Mouse (Mus musculus): Measurements from ENCODE around the gene Mgl2. TPM values are rescaled to one million over a fixed set of nuclear protein-coding genes. Genes with fewer than 3 reads are reported as not detected.

Gene Mgl2
- polyA plus RNA-seq (2017; shearing (Covaris generic)), result not detected

GRCm38 (mm10) chr11:70129926-70130379 is at the start of gene Mgl2:
Gene Mgl2, plus strand, starts transcription at chr11:70130329.

GRCm38 (mm10) chr11:70091986-70092783 is 37.9 kb upstream of the Mgl2 start, which contains the start of gene Asgr2:
Gene Asgr2, plus strand, starts transcription at chr11:70092644.

GRCm38 (mm10) chr11:70155897-70156296 is 25.8 kb downstream of the Mgl2 start, which contains the start of gene Clec10a:
Gene Clec10a, plus strand, starts transcription at chr11:70156197.

Other genes starting within 250 kb of the Mgl2 start
- 0.95 TPM for gene Kctd11, start 248.9 kb upstream of the Mgl2 start, polyA plus RNA-seq (2017; shearing (Covaris generic))
- gene Acap1, start 234.8 kb upstream of the Mgl2 start, polyA plus RNA-seq (2017; shearing (Covaris generic)), result 485 TPM
- 1.6 TPM for gene 2810408A11Rik, start 229.3 kb upstream of the Mgl2 start, polyA plus RNA-seq (2017; shearing (Covaris generic))
- gene Neurl4, start 229.3 kb upstream of the Mgl2 start, polyA plus RNA-seq (2017; shearing (Covaris generic)), result 7.3 TPM
- gene Gps2, start 216.4 kb upstream of the Mgl2 start, polyA plus RNA-seq (2017; shearing (Covaris generic)), result 235 TPM
- gene Eif5a, start 208.4 kb upstream of the Mgl2 start, polyA plus RNA-seq (2017; shearing (Covaris generic)), result 1,038 TPM
- gene Ybx2, start 194.5 kb upstream of the Mgl2 start, polyA plus RNA-seq (2017; shearing (Covaris generic)), result not detected
- not detected for gene Slc2a4, start 182.1 kb upstream of the Mgl2 start, polyA plus RNA-seq (2017; shearing (Covaris generic))
- gene Cldn7, start 165.6 kb upstream of the Mgl2 start, polyA plus RNA-seq (2017; shearing (Covaris generic)), result not detected
- 34.3 TPM for gene Ctdnep1, start 149.2 kb upstream of the Mgl2 start, polyA plus RNA-seq (2017; shearing (Covaris generic))
- gene Elp5, start 147.8 kb upstream of the Mgl2 start, polyA plus RNA-seq (2017; shearing (Covaris generic)), result 57.5 TPM
- 358 TPM for gene Gabarap, start 139.2 kb upstream of the Mgl2 start, polyA plus RNA-seq (2017; shearing (Covaris generic))
- 52.1 TPM for gene Phf23, start 134.6 kb upstream of the Mgl2 start, polyA plus RNA-seq (2017; shearing (Covaris generic))
- 15.5 TPM for gene Dvl2, start 129.7 kb upstream of the Mgl2 start, polyA plus RNA-seq (2017; shearing (Covaris generic))
- gene Acadvl, start 114.9 kb upstream of the Mgl2 start, polyA plus RNA-seq (2017; shearing (Covaris generic)), result 101 TPM
- gene Dlg4, start 113.4 kb upstream of the Mgl2 start, polyA plus RNA-seq (2017; shearing (Covaris generic)), result 6.9 TPM
- gene Asgr1, start 76.2 kb upstream of the Mgl2 start, polyA plus RNA-seq (2017; shearing (Covaris generic)), result not detected
- not detected for gene Asgr2, start 37.7 kb upstream of the Mgl2 start, polyA plus RNA-seq (2017; shearing (Covaris generic))
- gene Clec10a, start 25.9 kb downstream of the Mgl2 start, polyA plus RNA-seq (2017; shearing (Covaris generic)), result not detected
- gene Slc16a11, start 82.4 kb downstream of the Mgl2 start, polyA plus RNA-seq (2017; shearing (Covaris generic)), result not detected
- gene Slc16a13, start 90.7 kb downstream of the Mgl2 start, polyA plus RNA-seq (2017; shearing (Covaris generic)), result 0.65 TPM
- 0.11 TPM for gene Bcl6b, start 99.5 kb downstream of the Mgl2 start, polyA plus RNA-seq (2017; shearing (Covaris generic))
- gene 0610010K14Rik, start 107.6 kb downstream of the Mgl2 start, polyA plus RNA-seq (2017; shearing (Covaris generic)), result 86.1 TPM
- gene Gm21988, start 109.5 kb downstream of the Mgl2 start, polyA plus RNA-seq (2017; shearing (Covaris generic)), result 4.5 TPM
- 200 TPM for gene Rnasek, start 109.5 kb downstream of the Mgl2 start, polyA plus RNA-seq (2017; shearing (Covaris generic))
- gene Alox12, start 125.0 kb downstream of the Mgl2 start, polyA plus RNA-seq (2017; shearing (Covaris generic)), result not detected
- not detected for gene Alox12e, start 192.3 kb downstream of the Mgl2 start, polyA plus RNA-seq (2017; shearing (Covaris generic))
- 0.26 TPM for gene Alox15, start 221.7 kb downstream of the Mgl2 start, polyA plus RNA-seq (2017; shearing (Covaris generic))

All from effector memory CD4-positive, alpha-beta T cell, adult 7 months (primary cell).